Mouse (Mus musculus) intestine, postnatal 0 days (tissue): ENCODE measurements around the gene Ddah2. TPM values are rescaled to one million over a fixed set of nuclear protein-coding genes. Genes with fewer than 3 reads are reported as not detected.

Experiments
- ATAC-seq: fragments of 200-750 bp; cut with Nextera tagmentation; 2 replicates; pipeline ENCODE4 v1.8.0; 2017; ENCODE audit warnings: mild to moderate bottlenecking, moderate TSS enrichment, moderate library complexity
- H3K27ac ChIP-seq: fragments of 300-500 bp; sonication (generic); 2 replicates; pipeline ENCODE4 v1.5.1; 2014; ENCODE audit warnings: mild to moderate bottlenecking, low read depth, low read length, moderate library complexity
- H3K27me3 ChIP-seq: fragments of 300-500 bp; sonication (generic); replicated peaks from 2 replicates; pipeline ENCODE4 v1.6.1; 2014; ENCODE audit warnings: low read length, mixed read lengths; ENCODE audit not compliant: control insufficient read depth, insufficient read depth
- H3K36me3 ChIP-seq: fragments of 300-500 bp; sonication (generic); 2 replicates; pipeline ENCODE4 v1.6.1; 2014; ENCODE audit warnings: mild to moderate bottlenecking, moderate library complexity; ENCODE audit not compliant: control insufficient read depth, insufficient read depth
- H3K4me1 ChIP-seq: fragments of 300-500 bp; sonication (generic); replicated peaks from 2 replicates; pipeline ENCODE4 v1.6.1; 2014; ENCODE audit warnings: antibody characterized with exemption, low read length, mixed read lengths; ENCODE audit not compliant: control insufficient read depth, insufficient read depth
- H3K4me2 ChIP-seq: fragments of 300-500 bp; sonication (generic); replicated peaks from 2 replicates; pipeline ENCODE4 v1.6.1; 2014; ENCODE audit warnings: low read depth, mild to moderate bottlenecking, moderate library complexity
- H3K4me3 ChIP-seq: fragments of 300-500 bp; sonication (generic); 2 replicates; pipeline ENCODE4 v1.5.1; 2014; ENCODE audit warnings: low read depth, low read length
- H3K9ac ChIP-seq: fragments of 300-500 bp; sonication (generic); 2 replicates; pipeline ENCODE4 v1.6.1; 2014; ENCODE audit warnings: mild to moderate bottlenecking, low read depth, low read length
- H3K9me3 ChIP-seq: fragments of 300-500 bp; sonication (generic); 2 replicates; pipeline ENCODE4 v1.6.1; 2016; ENCODE audit warnings: mixed run types; ENCODE audit not compliant: control insufficient read depth
- CTCF ChIP-seq: sonication (generic); IDR thresholded peaks from 2 replicates; pipeline ENCODE4 v1.5.1; 2016; ENCODE audit warnings: low read depth, mild to moderate bottlenecking, control low read depth, antibody characterized with exemption, moderate library complexity
- WGBS: fragments of 180-500 bp; shearing (Covaris S2); extraction: QIAGEN DNeasy Blood & Tissue Kit; methylation state at CpG from one replicate; pipeline ENCODE4 v1.1.7; 2014; 5-methylcytosine and 5-hydroxymethylcytosine counted together
- polyA plus RNA-seq: library from polyadenylated mRNA; unstranded; fragments of >200 nt; fragmentation: Nextera tagmentation; extraction: Ambion mirVana; gene quantifications from 2 replicates; pipeline ENCODE4 v1.2.1, GENCODE M21; 2015

The Ddah2 gene
- polyA plus RNA-seq, 1 experiment from 2014 or later: 68.3 TPM

GRCm38 (mm10) chr17:35077786-35078233, 19.0 kb downstream of the Ddah2 start, which contains the start of gene Ly6g6d:
Gene Ly6g6d (minus strand): TSS chr17:35078065.
- no peaks in the 10 kb centered on the region for H3K27me3 ChIP-seq
- WGBS: 9% methylated on average over 14 of the region's 14 CpGs
- H3K9me3 ChIP-seq: no peaks in the 10 kb centered on the region
- H3K4me2 ChIP-seq: peak within 1 kb of the TSS; percentile 61
- H3K4me1 ChIP-seq: peaks cover 11% of the 10 kb centered on the region; the same call in 1 of the 2 replicates
- peak within 1 kb of the TSS; percentile 44 for H3K9ac ChIP-seq
- no peaks in the 10 kb centered on the region for H3K36me3 ChIP-seq
- peak; percentile 79 for TF ChIP-seq CTCF
- peak within 1 kb of the TSS; percentile 23 for H3K4me3 ChIP-seq
- ATAC-seq: peak; percentile 39
- peak within 1 kb of the TSS; percentile 22; the same call in 1 of the 2 replicates for H3K27ac ChIP-seq

DNA sequence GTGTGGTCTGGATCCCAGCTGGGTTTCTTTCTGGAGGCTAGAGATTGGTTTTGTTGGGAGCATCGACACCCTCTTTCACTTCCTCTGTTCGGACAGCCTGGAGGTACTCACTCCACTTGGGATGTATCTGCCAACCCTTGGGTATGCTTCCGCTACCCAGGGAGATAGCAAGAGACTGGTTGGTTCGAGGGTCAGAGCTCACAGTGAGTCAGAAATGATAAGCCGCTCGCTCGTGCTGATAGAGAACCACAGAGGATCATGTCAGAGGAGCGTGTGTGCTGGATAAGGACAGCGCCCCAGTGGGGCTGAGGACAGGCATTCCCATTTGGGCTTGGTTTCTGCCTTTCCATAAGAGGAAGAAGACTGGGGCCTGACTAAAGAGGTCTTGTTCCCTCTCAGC, 20.9 kb downstream of the Ddah2 start:
- H3K9me3 ChIP-seq: no peaks in the 10 kb centered on the region
- H3K27ac ChIP-seq: peak overlapping the region; percentile 41; the same call in 1 of the 2 replicates
- H3K4me3 ChIP-seq: no peak overlapping the region
- H3K4me2 ChIP-seq: peak overlapping the region; percentile 32; the same call in 1 of the 2 replicates
- H3K4me1 ChIP-seq: peaks cover 11% of the 10 kb centered on the region; the same call in 1 of the 2 replicates
- no peaks in the 10 kb centered on the region for H3K36me3 ChIP-seq
- 0 out of 2 replicates have a peak overlapping the region, but pooled peaks have one; percentile 11 for H3K9ac ChIP-seq
- WGBS: 28% methylated on average over 9 of the region's 9 CpGs
- TF ChIP-seq CTCF: peak; percentile 58
- ATAC-seq: peak; percentile 76
- no peaks in the 10 kb centered on the region for H3K27me3 ChIP-seq

DNA sequence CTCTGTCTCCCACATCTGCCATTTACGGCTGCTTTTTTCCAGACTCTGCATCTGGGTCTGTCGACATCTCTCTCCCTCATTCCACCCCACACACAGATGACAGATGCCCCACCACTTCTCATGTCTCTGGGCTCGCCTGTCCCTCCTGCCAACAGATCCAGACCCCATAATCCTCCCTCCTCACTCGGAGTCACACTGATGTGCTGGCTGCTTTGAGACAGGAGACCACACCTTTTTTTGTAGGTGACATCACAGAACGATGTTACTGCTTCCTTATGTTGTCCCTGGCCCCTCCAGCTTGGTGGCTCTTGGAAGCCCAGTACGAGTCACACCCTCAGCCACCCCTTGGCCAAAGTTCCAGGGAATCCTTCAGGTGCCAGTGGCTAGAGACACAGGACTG, 21.4 kb downstream of the Ddah2 start:
- Histone ChIP-seq H3K4me2 (peak overlapping the region; percentile 32; the same call in 1 of the 2 replicates), H3K9ac (0 out of 2 replicates have a peak overlapping the region, but pooled peaks have one; percentile 11)

GRCm38 (mm10) chr17:35080710-35081109, 21.9 kb downstream of the Ddah2 start:
- 89% methylated on average over 4 of the region's 4 CpGs for WGBS
- H3K27ac ChIP-seq: 0 out of 2 replicates have a peak overlapping the region, but pooled peaks have one; percentile 41
- no peak for ATAC-seq
- H3K4me3 ChIP-seq: no peak overlapping the region
- no peaks in the 10 kb centered on the region for H3K9me3 ChIP-seq
- H3K9ac ChIP-seq: no peak overlapping the region
- H3K4me2 ChIP-seq: no peak overlapping the region
- peaks cover 11% of the 10 kb centered on the region; the same call in 1 of the 2 replicates for H3K4me1 ChIP-seq
- no peaks in the 10 kb centered on the region for H3K36me3 ChIP-seq
- no peaks in the 10 kb centered on the region for H3K27me3 ChIP-seq
- TF ChIP-seq CTCF: no peak

More for the DNA sequence above, 21.4 kb downstream of the Ddah2 start:
- peak overlapping the region; percentile 41; the same call in 1 of the 2 replicates for H3K27ac ChIP-seq
- peaks cover 11% of the 10 kb centered on the region; the same call in 1 of the 2 replicates for H3K4me1 ChIP-seq
- no peaks in the 10 kb centered on the region for H3K36me3 ChIP-seq
- ATAC-seq: peak; percentile 28
- TF ChIP-seq CTCF: no peak
- no peaks in the 10 kb centered on the region for H3K27me3 ChIP-seq
- H3K4me3 ChIP-seq: no peak overlapping the region
- 32% methylated on average over 6 of the region's 6 CpGs for WGBS
- H3K9me3 ChIP-seq: no peaks in the 10 kb centered on the region

DNA sequence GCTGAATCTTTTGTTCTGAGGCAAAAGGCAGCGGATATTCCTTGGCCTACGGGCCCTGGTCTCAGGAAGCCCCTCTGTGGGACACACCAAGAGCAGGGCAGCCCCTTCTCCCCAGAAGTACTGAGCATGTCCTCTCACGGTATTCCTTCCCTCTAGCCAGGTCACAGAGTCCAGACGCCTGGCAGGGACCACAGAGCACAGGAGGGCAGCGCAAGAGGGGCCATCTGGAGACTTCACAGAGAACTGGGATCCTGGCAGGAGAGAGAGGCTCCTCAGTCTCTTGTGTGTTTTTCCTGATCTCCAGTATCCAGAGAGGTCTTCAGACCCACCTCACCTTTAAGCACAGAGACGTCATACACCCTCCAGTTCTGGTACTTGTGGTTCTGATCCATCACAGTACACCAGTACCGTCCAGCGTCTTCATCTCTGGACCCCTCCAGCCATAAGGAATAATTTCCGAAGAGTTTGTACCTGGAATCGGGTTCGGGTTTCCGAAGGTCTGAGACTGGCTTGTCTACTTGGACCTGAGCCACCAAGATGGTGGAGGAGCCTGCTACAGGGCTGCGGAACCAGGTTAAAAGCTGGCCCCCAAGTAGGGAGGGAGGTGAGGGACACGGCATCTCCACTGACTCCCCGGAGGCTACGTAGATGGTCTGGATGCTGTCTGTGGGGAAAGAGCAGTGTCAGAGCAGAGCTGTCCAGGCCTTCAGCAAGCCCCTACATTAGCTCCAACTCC, 24.2 kb downstream of the Ddah2 start:
- TF ChIP-seq CTCF: no peak
- 87% methylated on average over 16 of the region's 16 CpGs for WGBS

GRCm38 (mm10) chr17:35083929-35084497, 25.2 kb downstream of the Ddah2 start:
- no peak overlapping the region for H3K27ac ChIP-seq
- no peaks in the 10 kb centered on the region for H3K27me3 ChIP-seq
- no peak overlapping the region for H3K9ac ChIP-seq
- WGBS: 65% methylated on average over 3 of the region's 3 CpGs
- no peak overlapping the region for H3K4me2 ChIP-seq
- peaks cover 2% of the 10 kb centered on the region; the same call in 1 of the 2 replicates for H3K4me1 ChIP-seq
- no peak overlapping the region for H3K4me3 ChIP-seq
- H3K36me3 ChIP-seq: no peaks in the 10 kb centered on the region
- ATAC-seq: no peak
- no peak for TF ChIP-seq CTCF
- no peaks in the 10 kb centered on the region for H3K9me3 ChIP-seq

More for the DNA sequence above, 24.2 kb downstream of the Ddah2 start:
- Histone ChIP-seq H3K4me2 (no peak overlapping the region), H3K36me3 (no peaks in the 10 kb centered on the region), H3K27me3 (no peaks in the 10 kb centered on the region), H3K4me1 (peaks cover 5% of the 10 kb centered on the region; the same call in 1 of the 2 replicates), H3K4me3 (no peak overlapping the region), H3K9ac (no peak overlapping the region), H3K27ac (no peak overlapping the region), H3K9me3 (no peaks in the 10 kb centered on the region)
- ATAC-seq: no peak
